11 mouse cellular contexts compared by ENCODE assay signal in the genomic region with DNA sequence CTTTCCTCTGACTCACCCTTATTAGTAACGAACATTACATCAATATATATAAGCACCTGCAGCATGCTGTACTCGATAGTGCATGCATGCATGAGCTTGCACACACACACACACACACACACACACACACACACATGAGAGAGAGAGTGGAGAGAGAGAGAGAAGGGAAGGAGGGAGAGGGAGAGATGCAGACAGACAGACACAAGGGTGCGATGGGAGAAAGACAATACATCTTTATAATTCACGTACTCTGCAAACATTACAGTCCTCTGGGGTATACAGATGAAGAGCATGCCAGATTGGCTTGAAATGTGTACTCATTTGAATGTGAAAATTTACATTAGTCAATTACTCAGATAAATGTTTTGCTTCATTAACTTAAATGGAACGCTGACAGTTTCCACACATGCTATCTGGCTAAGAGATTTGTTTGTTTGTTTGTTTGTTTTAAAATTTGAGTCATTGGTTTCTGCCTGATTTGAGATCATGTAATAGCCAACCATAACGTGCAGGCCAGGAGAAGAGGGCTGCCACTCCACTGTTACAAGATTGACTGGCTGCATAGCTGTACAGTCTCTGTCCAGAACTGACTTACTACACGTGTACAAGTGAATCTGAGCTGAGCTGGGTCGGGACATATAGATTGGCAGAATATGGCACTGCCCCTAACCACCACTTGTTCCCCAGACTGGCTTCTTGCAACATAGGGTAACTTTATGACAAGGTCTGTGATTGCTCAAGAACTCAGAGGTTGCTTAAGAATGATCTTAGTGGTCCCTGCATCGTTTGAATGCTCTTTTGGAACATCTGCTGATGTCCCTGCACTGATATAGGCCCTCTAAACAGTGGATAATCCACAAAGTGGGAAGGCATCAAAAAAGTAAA. TPM values are rescaled to one million over a fixed set of nuclear protein-coding genes. Genes with fewer than 3 reads are reported as not detected.
DNase-seq lines count a peak whose midpoint lies in the region; ATAC-seq and TF ChIP-seq lines count a peak whose summit lies in the region.
"Had no signal": no experiment of that assay in that cellular context is flagged by ENCODE, and none has a peak within 500 bp of the region (broad histone marks: within the 10 kb centered on the region; RNA-seq: fewer than 3 reads in every experiment).

No protein-coding gene starts in this region.

- H3K9me3 ChIP-seq in forebrain, embryonic 12.5 days = no peaks in the 10 kb centered on the region
- H3K9me3 ChIP-seq in hindbrain, embryonic 16.5 days (ENCODE audit: control insufficient read depth, low read length) = no peaks in the 10 kb centered on the region
- H3K9me3 ChIP-seq: heart, embryonic 15.5 days; lung, embryonic 15.5 days had no signal

- no peaks in the 10 kb centered on the region for H3K36me3 ChIP-seq in forebrain, embryonic 12.5 days (replicated peaks)
- no peaks in the 10 kb centered on the region for H3K36me3 ChIP-seq in hindbrain, embryonic 16.5 days (ENCODE audit: control insufficient read depth, insufficient read depth, low read length)
- H3K36me3 ChIP-seq in kidney, adult 2 months (ENCODE audit: control insufficient read depth, insufficient read depth, low read length) = no peaks in the 10 kb centered on the region
- H3K36me3 ChIP-seq: heart, embryonic 15.5 days; lung, embryonic 15.5 days had no signal

- no peak overlapping the region for H3K9ac ChIP-seq in forebrain, embryonic 12.5 days
- no peak overlapping the region for H3K9ac ChIP-seq in hindbrain, embryonic 16.5 days (ENCODE audit: low read depth, low read length)
- H3K9ac ChIP-seq: heart, embryonic 15.5 days; lung, embryonic 15.5 days had no signal

- peak; percentile 66 for ATAC-seq in forebrain, embryonic 12.5 days (ENCODE audit: low FRiP score)
- peak; percentile 26; the same call in 1 of the 2 replicates for ATAC-seq in hindbrain, embryonic 16.5 days

- no peak for TF ChIP-seq CTCF in kidney, adult 2 months (conservative IDR thresholded peaks at IDR 0.05; ENCODE audit: insufficient read depth, insufficient read length, low read depth, low read length)

- peaks cover 14% of the 10 kb centered on the region for H3K4me1 ChIP-seq in forebrain, embryonic 12.5 days
- H3K4me1 ChIP-seq in hindbrain, embryonic 16.5 days (ENCODE audit: control insufficient read depth, insufficient read depth, low read depth, low read length) = peaks cover 4% of the 10 kb centered on the region
- no peaks in the 10 kb centered on the region for H3K4me1 ChIP-seq in kidney, adult 2 months (ENCODE audit: control insufficient read depth, insufficient read depth, low read length)
- H3K4me1 ChIP-seq: heart, embryonic 15.5 days; lung, embryonic 15.5 days had no signal

- H3K4me3 ChIP-seq in forebrain, embryonic 12.5 days (replicated peaks) = no peak overlapping the region
- H3K4me3 ChIP-seq in hindbrain, embryonic 16.5 days (ENCODE audit: low read length) = no peak overlapping the region
- no peak overlapping the region for H3K4me3 ChIP-seq in kidney, adult 2 months (ENCODE audit: insufficient read depth, low read depth, low read length)
- H3K4me3 ChIP-seq: heart, embryonic 15.5 days; lung, embryonic 15.5 days had no signal

- peak overlapping the region; percentile 19; the same call in 1 of the 2 replicates for H3K4me2 ChIP-seq in forebrain, embryonic 12.5 days
- no peak overlapping the region for H3K4me2 ChIP-seq in hindbrain, embryonic 16.5 days (ENCODE audit: low read length)
- H3K4me2 ChIP-seq: heart, embryonic 15.5 days; lung, embryonic 15.5 days had no signal

- H3K27me3 ChIP-seq in forebrain, embryonic 12.5 days = no peaks in the 10 kb centered on the region
- H3K27me3 ChIP-seq in hindbrain, embryonic 16.5 days (replicated peaks; ENCODE audit: control insufficient read depth, insufficient read depth, low read length) = no peaks in the 10 kb centered on the region
- H3K27me3 ChIP-seq in kidney, adult 2 months (replicated peaks; ENCODE audit: control insufficient read depth, insufficient read depth, low read length) = no peaks in the 10 kb centered on the region
- H3K27me3 ChIP-seq: heart, embryonic 15.5 days; lung, embryonic 15.5 days had no signal

- 48% methylated on average over 9 of the region's 9 CpGs for WGBS in forebrain, embryonic 12.5 days
- WGBS in hindbrain, embryonic 16.5 days = 39% methylated on average over 9 of the region's 9 CpGs
- WGBS in kidney, adult 2 months = 73% methylated on average over 9 of the region's 9 CpGs

- H3K27ac ChIP-seq in forebrain, embryonic 12.5 days = peak overlapping the region; percentile 80
- H3K27ac ChIP-seq in hindbrain, embryonic 16.5 days (ENCODE audit: low read depth, low read length) = no peak overlapping the region
- no peak overlapping the region for H3K27ac ChIP-seq in kidney, adult 2 months (ENCODE audit: insufficient read depth, low read depth, low read length)
- H3K27ac ChIP-seq: heart, embryonic 15.5 days; lung, embryonic 15.5 days had no signal

- TF ChIP-seq POLR2A in kidney, adult 2 months (IDR thresholded peaks at IDR 0.05; ENCODE audit: low read depth, low read length) = no peak

- DNase-seq in lung, postnatal 14 days = peak; percentile 20
- DNase-seq in lung, postnatal 10 days = no peak
- DNase-seq in monocyte, adult 2 months (ENCODE audit: low read depth in 1 of 2, low spot score in 2 of 2) = peak; percentile 19 to 33
- no peak for DNase-seq in kidney, adult 2 months
- no peak for DNase-seq in right cerebral cortex, postnatal 25 days
- DNase-seq in gastrocnemius, postnatal 4 days (ENCODE audit: low spot score in 2 of 2) = no peak
- DNase-seq: kidney, adult 11 months had no signal

RNA-seq across cellular contexts. Expression of a gene that starts 54.6 kb away (rescaled TPM):
- 7.3 and 9.5 TPM in 2 replicates for polyA plus RNA-seq in forebrain, embryonic 12.5 days (2016; fragmentation: Nextera tagmentation; extraction: Ambion mirVana)
- 13.9 and 22.0 TPM in 2 replicates for polyA plus RNA-seq in hindbrain, embryonic 16.5 days (2015; fragmentation: Nextera tagmentation; extraction: Ambion mirVana)
- polyA plus RNA-seq in kidney, adult 2 months (2012; rRNA removed) = 1.2 and 1.5 TPM in 2 replicates
- total RNA-seq in gastrocnemius, postnatal 4 days (2021) = 10 to 100 TPM; 32.0 to 40.7 TPM

Comparison
In these comparisons a context has a peak if more than half of its experiments do, and no peak if none do; other contexts are left out.
1. DNase-seq: peak in lung, postnatal 14 days (single experiment) and monocyte, adult 2 months (2 of 2); none in lung, postnatal 10 days (single experiment), kidney, adult 2 months (single experiment), right cerebral cortex, postnatal 25 days (single experiment) and gastrocnemius, postnatal 4 days (0 of 2).